ENCODE assay signal across 23 mouse cellular contexts in genomic region chr13:31888500-31888899, GRCm38 (mm10).
"Had no signal": no experiment of that assay in that cellular context is flagged by ENCODE, and none has a peak within 500 bp of the region (broad histone marks: within the 10 kb centered on the region; RNA-seq: fewer than 3 reads in every experiment).

No protein-coding gene starts in this region.

- ATAC-seq: forebrain, postnatal 0 days; inflammation-experienced regulatory T-cells, adult 6 months; intestine, postnatal 0 days had no signal

- H3K27ac ChIP-seq: heart, embryonic 10.5 days; hindbrain, embryonic 13.5 days; hindbrain, embryonic 15.5 days; kidney, postnatal 0 days; layer of hippocampus, adult 2 months; left cerebral cortex, adult 2 months; limb, embryonic 10.5 days; limb, embryonic 12.5 days; liver, embryonic 13.5 days had no signal

- H3K36me3 ChIP-seq: heart, embryonic 12.5 days; hindbrain, embryonic 13.5 days; hindbrain, embryonic 15.5 days; limb, embryonic 10.5 days; limb, embryonic 12.5 days; liver, embryonic 13.5 days had no signal

- H3K4me2 ChIP-seq: heart, embryonic 12.5 days; hindbrain, embryonic 13.5 days; hindbrain, embryonic 15.5 days; limb, embryonic 12.5 days; liver, embryonic 11.5 days; liver, embryonic 13.5 days had no signal

- H3K27me3 ChIP-seq: heart, embryonic 12.5 days; hindbrain, embryonic 13.5 days; hindbrain, embryonic 15.5 days; liver, embryonic 13.5 days had no signal

- DNase-seq: forebrain, postnatal 0 days; gastrocnemius, postnatal 14 days; gastrocnemius, postnatal 36 days; heart, adult 18-20 months; heart, postnatal 10 days; kidney, adult 18-20 months; kidney, adult 8-10 months; kidney, postnatal 14 days; kidney, postnatal 36 days; liver; liver, embryonic 13.5 days had no signal

- H3K4me3 ChIP-seq: heart, embryonic 10.5 days; heart, embryonic 12.5 days; hindbrain, embryonic 13.5 days; hindbrain, embryonic 15.5 days; layer of hippocampus, adult 2 months; left cerebral cortex, adult 2 months; limb, embryonic 10.5 days; limb, embryonic 12.5 days; liver, embryonic 13.5 days had no signal

- H3K4me1 ChIP-seq: heart, embryonic 10.5 days; hindbrain, embryonic 13.5 days; hindbrain, embryonic 15.5 days; limb, embryonic 12.5 days; liver, embryonic 13.5 days had no signal

- H3K9ac ChIP-seq: forebrain, postnatal 0 days; heart, embryonic 12.5 days; hindbrain, embryonic 13.5 days; hindbrain, embryonic 15.5 days; limb, embryonic 12.5 days; liver, embryonic 13.5 days had no signal

- H3K9me3 ChIP-seq: heart, embryonic 10.5 days; hindbrain, embryonic 13.5 days; hindbrain, embryonic 15.5 days; liver, embryonic 13.5 days had no signal
